Mouse (Mus musculus) brown adipose tissue, adult 24 weeks (tissue): Measurements from ENCODE around the gene Ints11. TPM values are rescaled to one million over a fixed set of nuclear protein-coding genes. Genes with fewer than 3 reads are reported as not detected.
A peak's percentile ranks its signal among the peaks of the same experiment; 100 is the strongest.

ENCODE experiments used
- H3K27ac ChIP-seq: fragments of 200-500 bp; replicated peaks from 2 replicates; pipeline ENCODE4 v1.5.1; 2012; ENCODE audit warnings: low read depth, mild to moderate bottlenecking, low read length
- H3K4me1 ChIP-seq: fragments of 200-500 bp; 2 replicates; pipeline ENCODE4 v1.6.1; 2012; ENCODE audit warnings: low read length, mixed read lengths; ENCODE audit not compliant: control insufficient read depth, insufficient read depth, insufficient read length
- H3K4me3 ChIP-seq: fragments of 200-500 bp; 2 replicates; pipeline ENCODE4 v1.5.1; 2012; ENCODE audit warnings: low read depth, mild to moderate bottlenecking, low read length, moderate library complexity; ENCODE audit not compliant: insufficient read depth
- polyA plus RNA-seq: library from polyadenylated mRNA; stranded (reverse); fragments of >200 nt; gene quantifications from 2 replicates; pipeline ENCODE4 v1.2.4, GENCODE M21; 2012; ENCODE audit not compliant: missing spikeins, insufficient read depth, insufficient read length

Gene Ints11
- polyA plus RNA-seq, 1 experiment, result 15.1 TPM

GRCm38 (mm10) chr4:155840076-155841002 lies 29.0 kb upstream of the Ints11 start:
- Histone ChIP-seq H3K4me3 (peak overlapping the region; percentile 58), H3K4me1 (peaks cover 19% of the 10 kb centered on the region), H3K27ac (peak overlapping the region; percentile 76)

GRCm38 (mm10) chr4:155841003-155841454 lies 28.3 kb upstream of the Ints11 start:
- H3K27ac ChIP-seq, result 0 out of 2 replicates have a peak overlapping the region, but pooled peaks have one; percentile 13
- peak overlapping the region; percentile 58 for H3K4me3 ChIP-seq
- peaks cover 19% of the 10 kb centered on the region for H3K4me1 ChIP-seq

GRCm38 (mm10) chr4:155841651-155842270 lies 27.6 kb upstream of the Ints11 start:
- H3K4me3 ChIP-seq, result peak overlapping the region; percentile 4
- peaks cover 22% of the 10 kb centered on the region for H3K4me1 ChIP-seq
- no peak overlapping the region for H3K27ac ChIP-seq

GRCm38 (mm10) chr4:155843231-155843630 lies 26.1 kb upstream of the Ints11 start:
- Histone ChIP-seq H3K4me1 (peaks cover 12% of the 10 kb centered on the region), H3K4me3 (no peak overlapping the region), H3K27ac (no peak overlapping the region)

DNA sequence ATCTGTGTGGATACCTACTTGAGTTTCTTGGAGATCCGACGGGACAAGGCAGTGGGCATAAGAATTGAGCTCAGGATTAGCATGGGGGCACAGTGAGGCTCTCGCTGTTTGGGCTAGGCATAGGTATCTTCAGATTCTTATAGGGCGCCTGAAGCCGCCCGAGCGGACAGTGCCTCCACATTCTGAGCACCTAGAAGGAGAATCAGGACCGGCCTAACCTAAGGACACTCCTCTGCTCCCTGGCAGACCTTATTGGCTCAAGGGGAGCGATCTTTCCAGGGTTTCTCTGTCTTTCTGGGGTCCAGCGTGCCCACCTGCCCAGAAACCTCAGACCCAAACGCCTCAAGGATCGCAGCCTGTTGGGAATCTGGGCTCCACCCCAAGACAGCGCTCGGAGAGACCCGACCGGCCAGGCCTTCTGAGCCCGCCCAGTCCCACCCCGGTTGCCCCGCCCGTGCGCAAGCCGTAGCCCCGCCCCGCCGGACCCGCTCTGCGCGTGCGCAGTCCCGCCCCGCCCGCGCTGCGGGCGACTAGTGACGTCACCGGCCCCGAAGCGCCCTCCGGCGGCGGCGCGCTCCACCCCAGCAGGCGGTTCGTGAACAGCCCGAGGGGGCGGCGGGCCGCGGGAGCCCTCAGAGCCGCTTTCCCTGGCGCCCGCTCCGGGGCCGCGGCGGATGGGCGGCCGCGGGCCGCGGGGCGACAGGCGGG lies 22.3 kb upstream of the Ints11 start, which contains the start of gene Dvl1:
Dvl1 (plus strand) TSS at position 532 of the 708 bp plus-strand sequence.
- H3K27ac ChIP-seq, result peak within 1 kb of the TSS; percentile 87
- H3K4me1 ChIP-seq, result peaks cover 38% of the 10 kb centered on the region
- peak within 1 kb of the TSS; percentile 98 for H3K4me3 ChIP-seq

DNA sequence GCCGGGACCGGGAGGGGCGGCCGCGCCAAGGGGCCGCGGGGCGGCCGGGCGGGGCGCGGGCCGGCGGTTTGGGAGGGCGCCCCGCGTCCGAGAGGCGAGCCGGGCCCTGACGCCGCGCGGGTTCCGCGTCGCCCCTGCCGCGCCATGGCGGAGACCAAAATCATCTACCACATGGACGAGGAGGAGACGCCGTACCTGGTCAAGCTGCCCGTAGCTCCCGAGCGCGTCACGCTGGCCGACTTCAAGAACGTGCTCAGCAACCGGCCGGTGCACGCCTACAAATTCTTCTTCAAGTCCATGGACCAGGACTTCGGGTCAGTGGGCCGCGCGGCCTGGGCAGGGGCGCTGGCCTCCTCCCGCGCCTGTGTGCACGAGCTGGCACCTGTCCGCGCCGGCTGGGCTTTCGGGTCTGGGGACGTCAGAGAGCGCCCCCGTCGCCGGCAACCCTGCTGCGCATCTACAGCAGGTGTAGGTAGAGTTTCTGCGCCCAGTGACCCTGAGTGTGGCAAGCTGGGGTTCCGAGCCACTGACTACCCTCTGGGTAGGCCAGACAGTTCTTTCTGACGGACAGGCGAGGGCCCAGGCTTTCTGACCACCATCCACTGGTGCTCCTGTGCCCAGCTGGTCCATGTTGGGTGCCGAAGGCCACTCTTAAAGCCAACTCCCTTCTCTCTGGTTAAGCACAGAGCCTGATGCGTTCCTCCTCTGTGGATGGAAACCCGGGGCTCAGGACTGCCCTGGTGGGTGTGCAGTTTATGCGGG lies 21.6 kb upstream of the Ints11 start:
- Histone ChIP-seq H3K4me1 (peaks cover 43% of the 10 kb centered on the region), H3K27ac (peak overlapping the region; percentile 50), H3K4me3 (peak overlapping the region; percentile 98)

- Histone ChIP-seq H3K27ac (peak overlapping the region; percentile 14; the same call in 1 of the 2 replicates), H3K4me3 (peak overlapping the region; percentile 98), H3K4me1 (peaks cover 43% of the 10 kb centered on the region)
These were observed 20.8 kb upstream of the Ints11 start for GRCm38 (mm10) chr4:155848434-155849095.

GRCm38 (mm10) chr4:155849391-155849790 lies 20.0 kb upstream of the Ints11 start:
- Histone ChIP-seq H3K4me3 (peak overlapping the region; percentile 98; the same call in 1 of the 2 replicates), H3K27ac (no peak overlapping the region)

DNA sequence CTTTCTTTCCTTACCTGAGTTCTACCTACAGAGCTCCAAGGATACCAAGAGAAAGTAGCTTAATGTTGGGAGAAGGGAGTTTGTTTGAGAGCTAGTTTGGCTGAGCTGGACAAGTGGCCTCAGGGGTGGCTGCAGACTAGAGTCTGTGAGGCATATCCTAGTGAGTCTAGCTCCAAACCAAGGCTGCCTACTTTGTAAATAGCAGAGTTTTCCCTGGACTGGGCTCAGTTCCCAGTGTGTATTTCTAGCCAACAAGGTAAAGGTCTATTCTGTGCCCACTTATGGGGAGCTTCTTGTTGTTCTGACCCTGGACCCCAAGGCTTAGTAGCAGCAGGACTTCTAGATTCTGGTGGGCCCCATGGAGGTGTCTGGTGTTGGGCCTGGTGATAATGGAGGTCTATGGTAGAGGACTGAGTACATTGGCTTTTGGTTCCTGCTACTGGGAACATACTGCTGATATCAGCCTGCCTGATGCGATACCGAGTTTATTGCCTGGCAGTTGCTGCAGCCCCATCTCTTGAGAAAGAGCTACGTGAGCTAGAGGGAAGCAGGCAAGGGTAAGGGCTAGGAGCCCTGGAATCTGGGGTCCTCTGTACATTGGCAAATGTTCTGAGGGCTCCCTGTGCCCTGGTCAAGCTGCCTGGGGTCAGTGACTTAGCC lies 19.4 kb upstream of the Ints11 start:
- Histone ChIP-seq H3K27ac (no peak overlapping the region), H3K4me1 (peaks cover 43% of the 10 kb centered on the region)

More at GRCm38 (mm10) chr4:155849391-155849790, 20.0 kb upstream of the Ints11 start:
- H3K4me1 ChIP-seq, result peaks cover 43% of the 10 kb centered on the region

DNA sequence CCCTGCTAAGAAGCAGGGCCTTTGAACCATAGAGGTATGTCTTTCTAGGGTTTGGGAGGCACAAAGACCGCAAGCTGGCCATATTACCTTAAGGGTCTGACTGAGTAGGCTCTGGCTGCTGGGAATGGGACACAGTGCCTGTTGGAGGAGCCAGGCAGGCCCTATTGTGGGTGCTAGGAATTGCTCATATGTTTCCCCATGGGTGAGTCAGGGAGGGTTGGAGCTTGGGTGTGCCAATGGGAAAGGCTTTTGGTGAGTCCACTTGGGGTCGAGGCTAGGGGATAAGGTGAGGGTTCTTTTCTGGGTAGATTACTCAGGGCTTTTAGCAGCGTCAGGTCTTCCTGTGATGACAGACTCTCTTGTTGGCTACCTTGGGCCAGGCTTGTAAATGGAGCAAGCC lies 18.0 kb upstream of the Ints11 start:
- peak overlapping the region; percentile 5; the same call in 1 of the 2 replicates for H3K4me3 ChIP-seq
- peaks cover 43% of the 10 kb centered on the region for H3K4me1 ChIP-seq
- peak overlapping the region; percentile 51 for H3K27ac ChIP-seq

More for the DNA sequence above, 19.4 kb upstream of the Ints11 start:
- no peak overlapping the region for H3K4me3 ChIP-seq

DNA sequence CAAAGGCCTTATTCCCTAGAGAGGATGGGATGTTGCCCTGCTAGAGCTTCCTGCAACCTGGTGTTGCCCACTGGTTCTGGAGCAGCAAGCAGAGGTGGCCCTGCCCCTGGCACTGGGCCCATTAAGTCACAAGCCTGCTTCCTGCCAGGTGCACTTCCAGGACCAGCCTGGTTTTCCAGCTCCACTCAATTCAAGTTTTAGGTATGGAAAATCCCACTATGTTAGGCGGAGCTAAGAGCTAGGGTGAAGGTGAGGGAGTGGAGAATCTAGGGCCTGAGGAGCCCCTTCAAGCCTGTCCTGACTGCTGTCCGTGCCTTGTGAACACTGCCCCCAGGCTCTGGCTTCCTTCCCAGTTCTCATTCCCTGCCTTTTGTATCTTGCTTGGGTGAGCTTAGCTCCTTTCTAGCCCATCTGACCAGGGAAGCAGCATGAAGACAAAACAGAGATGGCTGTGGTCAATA lies 17.4 kb upstream of the Ints11 start:
- no peak overlapping the region for H3K4me3 ChIP-seq
- H3K27ac ChIP-seq, result peak overlapping the region; percentile 51; the same call in 1 of the 2 replicates
- H3K4me1 ChIP-seq, result peaks cover 40% of the 10 kb centered on the region

DNA sequence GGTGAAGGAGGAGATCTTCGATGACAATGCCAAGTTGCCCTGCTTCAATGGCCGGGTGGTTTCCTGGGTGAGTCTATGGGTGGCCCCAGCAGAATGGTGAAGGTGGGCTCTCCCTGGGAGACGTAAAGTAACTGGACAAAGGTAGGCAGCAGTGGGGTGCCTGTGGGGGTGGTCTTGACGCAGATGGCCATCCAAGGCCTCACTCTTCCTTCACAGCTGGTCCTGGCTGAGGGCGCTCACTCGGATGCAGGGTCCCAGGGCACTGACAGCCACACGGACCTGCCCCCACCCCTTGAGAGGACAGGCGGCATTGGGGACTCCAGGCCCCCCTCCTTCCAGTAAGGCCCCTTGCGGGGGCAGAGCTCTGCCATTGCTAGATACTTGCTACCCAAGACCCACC lies 15.9 kb upstream of the Ints11 start:
- Histone ChIP-seq H3K4me1 (peaks cover 39% of the 10 kb centered on the region), H3K27ac (no peak overlapping the region), H3K4me3 (no peak overlapping the region)

DNA sequence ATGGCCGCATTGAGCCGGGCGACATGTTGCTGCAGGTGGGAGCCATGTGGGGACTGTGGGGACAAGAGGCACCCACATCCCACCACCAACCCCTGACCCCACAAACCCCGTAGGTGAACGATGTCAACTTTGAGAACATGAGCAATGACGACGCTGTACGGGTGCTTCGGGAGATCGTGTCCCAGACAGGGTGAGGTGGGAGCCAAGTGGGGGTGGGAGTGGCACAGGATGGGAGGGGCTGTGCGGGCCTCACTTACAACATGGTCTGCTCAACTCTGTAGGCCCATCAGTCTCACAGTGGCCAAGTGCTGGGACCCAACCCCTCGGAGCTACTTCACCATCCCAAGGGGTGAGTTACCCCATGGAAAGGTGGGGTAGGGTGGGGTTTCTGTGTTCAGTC lies 14.4 kb upstream of the Ints11 start:
- Histone ChIP-seq H3K4me3 (no peak overlapping the region), H3K27ac (no peak overlapping the region), H3K4me1 (peaks cover 25% of the 10 kb centered on the region)
